Mouse (Mus musculus) hindbrain, embryonic 16.5 days (tissue): ENCODE data around the gene Capn8. TPM values are rescaled to one million over a fixed set of nuclear protein-coding genes. Genes with fewer than 3 reads are reported as not detected.
"Not testable (repeated sequence)": the region's sequence is repeated elsewhere in the genome, so short reads cannot be mapped to it uniquely, and the experiment has no call there.

Experiments used
- ATAC-seq: fragments of 200-750 bp; cut with Nextera tagmentation; 2 replicates; pipeline ENCODE4 v1.8.0; 2017; ENCODE audit warnings: moderate TSS enrichment, moderate library complexity
- H3K27ac ChIP-seq: fragments of 300-500 bp; sonication (generic); 2 replicates; pipeline ENCODE4 v1.5.1; 2014; ENCODE audit warnings: low read depth, mild to moderate bottlenecking, control low read depth, low read length, moderate library complexity
- H3K27me3 ChIP-seq: fragments of 300-500 bp; sonication (generic); replicated peaks from 2 replicates; pipeline ENCODE4 v1.6.1; 2014; ENCODE audit warnings: low read length; ENCODE audit not compliant: control insufficient read depth, insufficient read depth
- H3K36me3 ChIP-seq: fragments of 300-500 bp; sonication (generic); 2 replicates; pipeline ENCODE4 v1.6.1; 2014; ENCODE audit warnings: mild to moderate bottlenecking, low read length, moderate library complexity, mixed read lengths; ENCODE audit not compliant: control insufficient read depth, insufficient read depth
- H3K4me1 ChIP-seq: fragments of 300-500 bp; sonication (generic); 2 replicates; pipeline ENCODE4 v1.6.1; 2014; ENCODE audit warnings: low read depth, low read length; ENCODE audit not compliant: control insufficient read depth, insufficient read depth
- H3K4me2 ChIP-seq: fragments of 300-500 bp; sonication (generic); 2 replicates; pipeline ENCODE4 v1.6.1; 2014; ENCODE audit warnings: mild to moderate bottlenecking, low read length, control low read depth, moderate library complexity
- H3K4me3 ChIP-seq: fragments of 300-500 bp; sonication (generic); 2 replicates; pipeline ENCODE4 v1.5.1; 2014; ENCODE audit warnings: mild to moderate bottlenecking, low read length, control low read depth, moderate library complexity
- H3K9ac ChIP-seq: fragments of 300-500 bp; sonication (generic); 2 replicates; pipeline ENCODE4 v1.6.1; 2014; ENCODE audit warnings: low read depth, mild to moderate bottlenecking, control low read depth, low read length, moderate library complexity
- H3K9me3 ChIP-seq: fragments of 300-500 bp; sonication (generic); 2 replicates; pipeline ENCODE4 v1.6.1; 2014; ENCODE audit warnings: mild to moderate bottlenecking, low read length, moderate library complexity; ENCODE audit not compliant: control insufficient read depth
- WGBS: fragments of 180-500 bp; shearing (Covaris S2); extraction: QIAGEN DNeasy Blood & Tissue Kit; methylation state at CpG from one replicate; pipeline ENCODE4 v1.1.7; 2014; 5-methylcytosine and 5-hydroxymethylcytosine counted together
- polyA plus RNA-seq: library from polyadenylated mRNA; unstranded; fragments of >200 nt; fragmentation: Nextera tagmentation; extraction: Ambion mirVana; gene quantifications from 2 replicates; pipeline ENCODE4 v1.2.1, GENCODE M21; 2015

The Capn8 gene
- polyA plus RNA-seq, 1 experiment from 2014 or later, result 0.09 TPM

DNA sequence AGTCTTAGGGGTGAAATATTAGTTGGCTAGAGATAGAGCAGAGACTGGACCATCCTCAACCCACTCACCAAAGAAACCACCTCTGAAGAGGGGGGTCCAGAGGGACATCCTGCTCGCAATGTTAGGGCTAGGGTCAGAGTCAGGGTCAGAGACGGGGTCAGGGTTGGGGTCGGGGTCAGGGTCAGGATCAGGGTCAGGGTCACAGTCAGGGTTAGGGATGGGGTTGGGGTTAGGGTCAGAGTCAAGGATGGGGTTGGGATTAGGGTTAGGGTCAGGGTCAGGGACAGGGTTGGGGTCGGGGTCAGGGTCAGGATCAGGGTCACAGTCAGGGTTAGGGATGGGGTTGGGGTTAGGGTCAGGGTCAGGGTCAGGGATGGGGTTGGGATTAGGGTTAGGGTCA, 64.4 kb downstream of the Capn8 start:
- no peak overlapping the region for H3K9ac ChIP-seq
- H3K4me3 ChIP-seq, result no peak overlapping the region
- H3K27ac ChIP-seq, result no peak overlapping the region
- 92% methylated on average over 4 of the region's 4 CpGs for WGBS
- no peaks in the 10 kb centered on the region for H3K9me3 ChIP-seq
- no peaks in the 10 kb centered on the region for H3K36me3 ChIP-seq
- H3K4me1 ChIP-seq, result no peaks in the 10 kb centered on the region
- no peak for ATAC-seq
- no peak overlapping the region for H3K4me2 ChIP-seq
- H3K27me3 ChIP-seq, result no peaks in the 10 kb centered on the region

DNA sequence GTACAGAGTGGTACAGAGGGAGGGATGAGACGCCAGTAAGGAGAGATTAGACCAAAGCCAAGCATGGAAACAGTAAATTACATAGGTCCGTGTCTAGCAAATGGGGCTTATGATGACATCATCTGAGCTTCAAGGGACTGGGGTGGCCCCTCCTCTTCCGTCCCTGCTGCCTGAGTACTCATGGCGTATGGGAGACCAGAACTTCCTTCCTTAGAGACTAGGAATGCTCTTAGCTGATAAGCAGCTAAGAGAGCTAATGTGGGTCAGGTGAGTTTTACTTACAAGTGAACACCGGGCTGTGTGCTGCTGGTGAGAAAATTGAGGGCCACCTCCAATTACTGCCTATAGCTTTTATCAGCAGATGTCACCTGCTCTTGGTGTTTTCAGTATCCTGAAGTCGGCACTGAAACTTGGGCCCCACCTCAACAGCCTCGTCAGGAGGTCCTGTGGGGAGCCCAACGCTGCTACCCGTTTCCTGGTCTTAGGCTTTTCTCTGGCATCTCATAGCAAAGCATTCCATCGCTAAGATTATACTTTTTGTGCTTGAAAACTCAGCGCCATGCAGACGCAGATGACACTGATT, 69.0 kb downstream of the Capn8 start:
- H3K36me3 ChIP-seq, result no peaks in the 10 kb centered on the region
- ATAC-seq, result no peak
- no peak overlapping the region for H3K9ac ChIP-seq
- no peaks in the 10 kb centered on the region for H3K9me3 ChIP-seq
- H3K27ac ChIP-seq, result no peak overlapping the region
- 86% methylated on average over 12 of the region's 12 CpGs for WGBS
- H3K4me1 ChIP-seq, result peaks cover 3% of the 10 kb centered on the region
- H3K4me2 ChIP-seq, result no peak overlapping the region
- no peak overlapping the region for H3K4me3 ChIP-seq
- H3K27me3 ChIP-seq, result no peaks in the 10 kb centered on the region

- Histone ChIP-seq H3K4me3 (no peak overlapping the region), H3K27me3 (no peaks in the 10 kb centered on the region), H3K36me3 (no peaks in the 10 kb centered on the region), H3K9me3 (no peaks in the 10 kb centered on the region), H3K27ac (no peak overlapping the region), H3K4me2 (no peak overlapping the region), H3K9ac (no peak overlapping the region), H3K4me1 (peaks cover 11% of the 10 kb centered on the region)
- WGBS, result 41% methylated on average over 7 of the region's 7 CpGs
- ATAC-seq, result no peak
Measured at GRCm38 (mm10) chr1:182639016-182639415, 74.2 kb downstream of the Capn8 start.

GRCm38 (mm10) chr1:182639456-182639855, 74.6 kb downstream of the Capn8 start:
- H3K27me3 ChIP-seq, result no peaks in the 10 kb centered on the region
- no peak overlapping the region for H3K4me2 ChIP-seq
- no peak for ATAC-seq
- H3K9ac ChIP-seq, result no peak overlapping the region
- no peaks in the 10 kb centered on the region for H3K9me3 ChIP-seq
- H3K36me3 ChIP-seq, result no peaks in the 10 kb centered on the region
- H3K4me3 ChIP-seq, result no peak overlapping the region
- no peak overlapping the region for H3K27ac ChIP-seq
- 81% methylated on average over 5 of the region's 5 CpGs for WGBS
- H3K4me1 ChIP-seq, result peaks cover 11% of the 10 kb centered on the region

GRCm38 (mm10) chr1:182640094-182640493, 75.3 kb downstream of the Capn8 start:
- no peak for ATAC-seq
- no peaks in the 10 kb centered on the region for H3K9me3 ChIP-seq
- H3K36me3 ChIP-seq, result no peaks in the 10 kb centered on the region
- 75% methylated on average over 4 of the region's 4 CpGs for WGBS
- no peak overlapping the region for H3K4me2 ChIP-seq
- H3K4me1 ChIP-seq, result peaks cover 14% of the 10 kb centered on the region
- no peak overlapping the region for H3K27ac ChIP-seq
- no peaks in the 10 kb centered on the region for H3K27me3 ChIP-seq
- no peak overlapping the region for H3K9ac ChIP-seq
- H3K4me3 ChIP-seq, result no peak overlapping the region

DNA sequence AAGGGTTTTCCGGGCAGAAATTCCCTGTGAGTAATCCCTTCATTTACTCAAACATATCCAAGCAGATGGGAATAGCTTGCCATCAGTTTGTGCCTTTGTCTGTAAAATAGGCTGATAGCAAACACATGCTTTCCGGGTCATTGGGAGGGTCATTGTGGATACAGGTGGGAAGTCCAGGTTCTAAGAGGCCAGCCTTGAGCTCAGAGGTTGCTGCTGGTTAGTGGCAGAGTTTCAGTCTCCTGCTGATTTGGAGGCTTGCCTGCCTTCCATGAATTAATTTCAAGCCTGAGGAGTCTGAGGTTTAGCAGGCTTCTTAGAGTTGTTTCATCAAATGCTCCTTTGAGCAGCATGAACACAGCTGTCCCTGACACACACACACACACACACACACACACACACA, 78.0 kb downstream of the Capn8 start:
- H3K4me3 ChIP-seq, result no peak overlapping the region
- H3K9me3 ChIP-seq, result no peaks in the 10 kb centered on the region
- H3K27ac ChIP-seq, result no peak overlapping the region
- H3K36me3 ChIP-seq, result no peaks in the 10 kb centered on the region
- H3K27me3 ChIP-seq, result no peaks in the 10 kb centered on the region
- WGBS, result 41% methylated on average over 2 of the region's 2 CpGs
- H3K4me2 ChIP-seq, result no peak overlapping the region
- ATAC-seq, result no peak
- H3K9ac ChIP-seq, result no peak overlapping the region
- H3K4me1 ChIP-seq, result peaks cover 16% of the 10 kb centered on the region

- WGBS, result 63% methylated on average over 8 of the region's 8 CpGs
- not testable (repeated sequence) for H3K4me3 ChIP-seq, H3K27me3 ChIP-seq, H3K4me1 ChIP-seq, H3K4me2 ChIP-seq, H3K27ac ChIP-seq, H3K36me3 ChIP-seq, ATAC-seq, H3K9ac ChIP-seq, H3K9me3 ChIP-seq
Measured at GRCm38 (mm10) chr1:182644418-182644817, 79.6 kb downstream of the Capn8 start.

- Histone ChIP-seq H3K27me3 (no peaks in the 10 kb centered on the region), H3K9ac (no peak overlapping the region), H3K36me3 (no peaks in the 10 kb centered on the region), H3K9me3 (no peaks in the 10 kb centered on the region), H3K27ac (no peak overlapping the region), H3K4me3 (no peak overlapping the region), H3K4me1 (peaks cover 10% of the 10 kb centered on the region; the same call in 1 of the 2 replicates), H3K4me2 (no peak overlapping the region)
- WGBS, result 56% methylated on average over 6 of the region's 6 CpGs
- peak; percentile 81 for ATAC-seq
Measured at GRCm38 (mm10) chr1:182645211-182645668, 80.4 kb downstream of the Capn8 start.

DNA sequence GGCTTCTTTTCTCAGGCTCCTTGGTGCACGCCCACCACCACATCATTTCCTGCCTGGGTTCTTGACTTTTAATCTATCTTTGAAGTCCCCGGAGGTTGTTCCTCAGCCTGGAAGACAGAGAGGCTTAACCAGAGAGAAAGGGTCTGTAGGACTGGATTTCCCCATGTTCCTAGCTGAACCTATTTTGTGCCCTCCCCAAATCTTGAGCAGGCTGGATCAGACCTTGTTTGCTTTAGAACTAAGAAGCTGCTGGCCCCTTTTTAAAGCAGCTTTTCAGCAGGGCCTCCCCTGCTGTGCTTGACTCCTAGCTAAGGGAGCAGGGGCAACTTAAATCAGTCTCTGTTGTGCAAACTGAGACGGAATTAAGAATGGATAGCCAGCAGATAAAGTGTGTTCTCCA, 82.0 kb downstream of the Capn8 start:
- no peaks in the 10 kb centered on the region for H3K27me3 ChIP-seq
- peaks cover 10% of the 10 kb centered on the region; the same call in 1 of the 2 replicates for H3K4me1 ChIP-seq
- ATAC-seq, result no peak
- WGBS, result 49% methylated on average over 3 of the region's 3 CpGs
- no peak overlapping the region for H3K4me2 ChIP-seq
- H3K36me3 ChIP-seq, result no peaks in the 10 kb centered on the region
- H3K9ac ChIP-seq, result no peak overlapping the region
- H3K27ac ChIP-seq, result no peak overlapping the region
- no peaks in the 10 kb centered on the region for H3K9me3 ChIP-seq
- no peak overlapping the region for H3K4me3 ChIP-seq

DNA sequence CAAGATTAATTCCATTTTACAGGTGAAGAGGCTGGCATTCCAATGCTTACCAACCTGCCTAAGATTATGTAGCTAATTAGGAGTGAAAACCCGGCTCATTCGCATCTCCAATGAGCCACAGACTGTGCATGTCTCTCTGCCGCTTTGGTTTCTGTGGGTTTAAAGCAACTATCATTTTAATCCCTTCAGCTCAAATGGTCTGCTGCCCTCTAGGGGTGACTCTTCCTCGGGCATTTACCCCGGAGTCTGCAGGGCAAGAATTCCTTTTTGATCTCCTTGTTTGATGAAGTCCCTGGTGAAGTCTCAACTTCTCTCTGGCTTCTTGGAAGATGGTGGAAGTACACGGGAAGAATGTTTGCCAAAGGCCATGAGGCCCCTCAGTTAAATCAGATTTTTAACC, 93.0 kb downstream of the Capn8 start:
- Histone ChIP-seq H3K27me3 (no peaks in the 10 kb centered on the region), H3K9ac (no peak overlapping the region), H3K36me3 (no peaks in the 10 kb centered on the region), H3K9me3 (no peaks in the 10 kb centered on the region), H3K4me2 (no peak overlapping the region), H3K27ac (no peak overlapping the region), H3K4me3 (no peak overlapping the region), H3K4me1 (no peaks in the 10 kb centered on the region)
- 21% methylated on average over 6 of the region's 6 CpGs for WGBS
- no peak for ATAC-seq
